Mouse (Mus musculus) cortical plate, adult 2 months (tissue): ENCODE results near the gene Fkrp.

Experiments
- CTCF ChIP-seq: fragments of 200-500 bp; IDR thresholded peaks from 2 replicates; pipeline ENCODE4 v1.5.1; 2011; ENCODE audit warnings: mild to moderate bottlenecking, control low read depth, low read length; ENCODE audit not compliant: insufficient read depth; ENCODE audit errors: extremely low read depth
- POLR2A ChIP-seq: fragments of 200-500 bp; IDR thresholded peaks from 2 replicates; pipeline ENCODE4 v1.6.1; 2011; ENCODE audit warnings: mild to moderate bottlenecking, low read length, control low read depth; ENCODE audit not compliant: insufficient read depth; ENCODE audit errors: extremely low read depth

DNA sequence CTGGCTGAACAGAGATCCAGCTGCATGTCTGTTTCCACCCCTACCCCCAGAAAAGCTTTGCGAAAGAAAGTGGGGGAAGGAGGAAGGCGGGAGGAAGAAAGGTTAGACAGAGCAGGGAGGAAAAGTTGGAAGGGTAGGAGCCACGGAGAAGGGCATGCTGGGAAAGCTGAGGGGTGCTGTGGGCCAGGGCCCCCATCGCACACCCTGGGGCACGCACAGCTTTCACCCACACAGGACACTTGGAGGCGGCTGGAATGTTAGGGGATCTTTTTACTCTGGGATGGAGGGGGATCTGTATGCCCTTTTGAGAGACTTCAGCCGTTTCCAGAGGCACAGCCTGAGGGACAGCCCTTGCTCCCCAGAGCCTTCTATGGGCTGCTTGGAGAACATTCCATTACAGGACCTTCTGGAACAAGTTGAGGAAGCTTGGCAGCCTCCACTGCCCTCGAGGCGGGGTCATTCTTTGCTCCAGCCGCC, 55.5 kb downstream of the Fkrp start:
- TF ChIP-seq CTCF: no peak
- TF ChIP-seq POLR2A: no peak
